Mouse (Mus musculus) lung, embryonic 14.5 days (tissue): ENCODE results near the gene Cdk19. TPM values are rescaled to one million over a fixed set of nuclear protein-coding genes. Genes with fewer than 3 reads are reported as not detected.

Source experiments
- ATAC-seq: fragments of 200-750 bp; cut with Nextera tagmentation; 2 replicates; pipeline ENCODE4 v1.8.0; 2017; ENCODE audit warnings: mild to moderate bottlenecking, moderate TSS enrichment, moderate library complexity; ENCODE audit not compliant: insufficient read depth
- DNase-seq: peaks from one replicate; pipeline ENCODE4 v3.0.0-alpha.2; 2015
- H3K27ac ChIP-seq: fragments of 300-500 bp; sonication (generic); 2 replicates; pipeline ENCODE4 v1.5.1; 2014; ENCODE audit warnings: low read depth, mild to moderate bottlenecking, moderate library complexity
- H3K27me3 ChIP-seq: fragments of 300-500 bp; sonication (generic); 2 replicates; pipeline ENCODE4 v1.6.1; 2014; ENCODE audit warnings: low read length, control low read depth; ENCODE audit not compliant: insufficient read depth
- H3K36me3 ChIP-seq: fragments of 300-500 bp; sonication (generic); 2 replicates; pipeline ENCODE4 v1.6.1; 2014; ENCODE audit warnings: control low read depth; ENCODE audit not compliant: insufficient read depth
- H3K4me1 ChIP-seq: fragments of 300-500 bp; sonication (generic); 2 replicates; pipeline ENCODE4 v1.6.1; 2014; ENCODE audit warnings: antibody characterized with exemption, control low read depth; ENCODE audit not compliant: insufficient read depth
- H3K4me2 ChIP-seq: fragments of 300-500 bp; sonication (generic); 2 replicates; pipeline ENCODE4 v1.6.1; 2014; ENCODE audit warnings: mild to moderate bottlenecking
- H3K4me3 ChIP-seq: fragments of 300-500 bp; sonication (generic); 2 replicates; pipeline ENCODE4 v1.5.1; 2014; ENCODE audit warnings: low read depth, low read length
- H3K9ac ChIP-seq: fragments of 300-500 bp; sonication (generic); 2 replicates; pipeline ENCODE4 v1.6.1; 2014
- H3K9me3 ChIP-seq: fragments of 300-500 bp; sonication (generic); 2 replicates; pipeline ENCODE4 v1.6.1; 2016; ENCODE audit warnings: low read depth, low read length, control low read depth
- CTCF ChIP-seq: IDR thresholded peaks from 2 replicates; pipeline ENCODE4 v1.5.1; 2016; ENCODE audit warnings: antibody characterized with exemption, low read depth
- WGBS: fragments of 180-500 bp; shearing (Covaris S2); extraction: QIAGEN DNeasy Blood & Tissue Kit; methylation state at CpG from one replicate; pipeline ENCODE4 v1.1.7; 2014; 5-methylcytosine and 5-hydroxymethylcytosine counted together
- polyA plus RNA-seq: library from polyadenylated mRNA; unstranded; fragments of >200 nt; fragmentation: Nextera tagmentation; extraction: Ambion mirVana; gene quantifications from 2 replicates; pipeline ENCODE4 v1.2.1, GENCODE M21; 2014

Gene Cdk19
- polyA plus RNA-seq, 1 experiment from 2014 or later = 10.6 TPM

GRCm38 (mm10) chr10:40393447-40394143, 54.2 kb downstream of the Cdk19 start:
- H3K9me3 ChIP-seq = no peaks in the 10 kb centered on the region
- no peaks in the 10 kb centered on the region for H3K27me3 ChIP-seq
- no peak overlapping the region for H3K4me2 ChIP-seq
- TF ChIP-seq CTCF = no peak
- no peak overlapping the region for H3K4me3 ChIP-seq
- H3K4me1 ChIP-seq = peaks cover 2% of the 10 kb centered on the region; the same call in 1 of the 2 replicates
- 0 out of 2 replicates have a peak, but pooled peaks cover 3% of the 10 kb centered on the region for H3K36me3 ChIP-seq
- ATAC-seq = no peak
- H3K9ac ChIP-seq = no peak overlapping the region
- 59% methylated on average over 2 of the region's 2 CpGs for WGBS
- no peak overlapping the region for H3K27ac ChIP-seq
- DNase-seq = peak; percentile 11

GRCm38 (mm10) chr10:40398842-40399241, 59.5 kb downstream of the Cdk19 start:
- Histone ChIP-seq H3K4me3 (no peak overlapping the region), H3K27ac (no peak overlapping the region), H3K4me2 (no peak overlapping the region), H3K36me3 (0 out of 2 replicates have a peak, but pooled peaks cover 3% of the 10 kb centered on the region), H3K4me1 (peaks cover 3% of the 10 kb centered on the region; the same call in 1 of the 2 replicates), H3K9me3 (no peaks in the 10 kb centered on the region), H3K9ac (no peak overlapping the region), H3K27me3 (no peaks in the 10 kb centered on the region)
- 49% methylated on average over 3 of the region's 3 CpGs for WGBS
- DNase-seq = no peak
- no peak for TF ChIP-seq CTCF
- no peak for ATAC-seq

- no peak overlapping the region for H3K9ac ChIP-seq
- no peak overlapping the region for H3K4me3 ChIP-seq
- no peaks in the 10 kb centered on the region for H3K9me3 ChIP-seq
- H3K27me3 ChIP-seq = no peaks in the 10 kb centered on the region
- H3K36me3 ChIP-seq = 0 out of 2 replicates have a peak, but pooled peaks cover 3% of the 10 kb centered on the region
- ATAC-seq = no peak
- 77% methylated on average over 2 of the region's 2 CpGs for WGBS
- no peak overlapping the region for H3K27ac ChIP-seq
- DNase-seq = no peak
- no peak for TF ChIP-seq CTCF
- H3K4me2 ChIP-seq = no peak overlapping the region
- H3K4me1 ChIP-seq = peaks cover 3% of the 10 kb centered on the region; the same call in 1 of the 2 replicates
Observed at GRCm38 (mm10) chr10:40399328-40399727, 60.0 kb downstream of the Cdk19 start.

- no peak for DNase-seq
- H3K4me1 ChIP-seq = peaks cover 3% of the 10 kb centered on the region; the same call in 1 of the 2 replicates
- ATAC-seq = no peak
- no peak overlapping the region for H3K27ac ChIP-seq
- 0 out of 2 replicates have a peak, but pooled peaks cover 3% of the 10 kb centered on the region for H3K36me3 ChIP-seq
- no peak overlapping the region for H3K4me3 ChIP-seq
- H3K4me2 ChIP-seq = no peak overlapping the region
- H3K9ac ChIP-seq = no peak overlapping the region
- WGBS = 82% methylated on average over 4 of the region's 4 CpGs
- TF ChIP-seq CTCF = no peak
- no peaks in the 10 kb centered on the region for H3K9me3 ChIP-seq
- H3K27me3 ChIP-seq = no peaks in the 10 kb centered on the region
Observed at GRCm38 (mm10) chr10:40400293-40400692, 60.9 kb downstream of the Cdk19 start.

- ATAC-seq (no peak), DNase-seq (peak; percentile 11)
- WGBS = 57% methylated on average over 3 of the region's 3 CpGs
- Histone ChIP-seq H3K36me3 (no peaks in the 10 kb centered on the region), H3K27ac (no peak overlapping the region), H3K4me2 (no peak overlapping the region), H3K9ac (no peak overlapping the region), H3K27me3 (no peaks in the 10 kb centered on the region), H3K9me3 (no peaks in the 10 kb centered on the region), H3K4me1 (no peaks in the 10 kb centered on the region), H3K4me3 (no peak overlapping the region)
- TF ChIP-seq CTCF = no peak
Observed at GRCm38 (mm10) chr10:40406655-40407054, 67.3 kb downstream of the Cdk19 start.

GRCm38 (mm10) chr10:40409336-40409735, 70.0 kb downstream of the Cdk19 start:
- DNase-seq (no peak), ATAC-seq (no peak)
- H3K9me3 ChIP-seq = no peaks in the 10 kb centered on the region
- H3K4me3 ChIP-seq = no peak overlapping the region
- WGBS = 79% methylated on average over 2 of the region's 2 CpGs
- H3K9ac ChIP-seq = no peak overlapping the region
- H3K4me2 ChIP-seq = no peak overlapping the region
- H3K4me1 ChIP-seq = no peaks in the 10 kb centered on the region
- no peak for TF ChIP-seq CTCF
- no peaks in the 10 kb centered on the region for H3K27me3 ChIP-seq
- H3K27ac ChIP-seq = no peak overlapping the region
- H3K36me3 ChIP-seq = no peaks in the 10 kb centered on the region

- 93% methylated on average over 2 of the region's 2 CpGs for WGBS
Observed at GRCm38 (mm10) chr10:40411370-40411769, 72.0 kb downstream of the Cdk19 start.

More at GRCm38 (mm10) chr10:40411370-40411769, 72.0 kb downstream of the Cdk19 start:
- no peak overlapping the region for H3K4me2 ChIP-seq
- H3K4me3 ChIP-seq = no peak overlapping the region
- no peak overlapping the region for H3K27ac ChIP-seq
- no peak for TF ChIP-seq CTCF
- no peak for ATAC-seq
- H3K9ac ChIP-seq = no peak overlapping the region
- H3K27me3 ChIP-seq = no peaks in the 10 kb centered on the region
- no peaks in the 10 kb centered on the region for H3K36me3 ChIP-seq
- no peaks in the 10 kb centered on the region for H3K4me1 ChIP-seq
- no peak for DNase-seq
- no peaks in the 10 kb centered on the region for H3K9me3 ChIP-seq
